ENCODE assay signal across 16 mouse cellular contexts in genomic region chr3:63988722-63989440, GRCm38 (mm10).
"Had no signal": no experiment of that assay in that cellular context is flagged by ENCODE, and none has a peak within 500 bp of the region (broad histone marks: within the 10 kb centered on the region; RNA-seq: fewer than 3 reads in every experiment).

No protein-coding gene starts in this region.

- ATAC-seq: lung, postnatal 0 days had no signal

- H3K9ac ChIP-seq: lung, embryonic 15.5 days; midbrain, embryonic 12.5 days; neural tube, embryonic 12.5 days; stomach, embryonic 15.5 days had no signal

- H3K4me3 ChIP-seq: lung, embryonic 15.5 days; megakaryocyte, embryonic 14.5 days; midbrain, embryonic 12.5 days; neural tube, embryonic 12.5 days; stomach, embryonic 15.5 days had no signal

- H3K4me1 ChIP-seq: lung, embryonic 15.5 days; midbrain, embryonic 12.5 days; neural tube, embryonic 12.5 days; stomach, embryonic 15.5 days had no signal

- DNase-seq: lung, adult 18-20 months; lung, postnatal 14 days; lung, postnatal 36 days; midbrain, embryonic 14.5 days; right cerebral cortex, postnatal 14 days; thymus, adult 2 months; thymus, postnatal 14 days; thymus, postnatal 36 days had no signal

- H3K27me3 ChIP-seq: lung, embryonic 15.5 days; megakaryocyte, embryonic 14.5 days; midbrain, embryonic 12.5 days; neural tube, embryonic 12.5 days; stomach, embryonic 15.5 days had no signal

- H3K4me2 ChIP-seq: lung, embryonic 15.5 days; midbrain, embryonic 12.5 days; neural tube, embryonic 12.5 days; stomach, embryonic 15.5 days had no signal

- H3K9me3 ChIP-seq: lung, embryonic 15.5 days; megakaryocyte, embryonic 14.5 days; midbrain, embryonic 12.5 days; neural tube, embryonic 12.5 days; stomach, embryonic 15.5 days had no signal

- H3K27ac ChIP-seq: lung, embryonic 15.5 days; macrophage; midbrain, embryonic 12.5 days; neural tube, embryonic 12.5 days; stomach, embryonic 15.5 days; stomach, postnatal 0 days had no signal
